Mouse (Mus musculus) embryonic facial prominence, embryonic 15.5 days (tissue): ENCODE measurements at regions not wholly inside any gene's neighbourhood (a gene's known extent, or its start where the extent isn't known, plus 50 kb on each side); places are given as distances from the start of the nearest gene placed in this dataset.

Experiments used
- ATAC-seq: fragments of 200-750 bp; cut with Nextera tagmentation; 2 replicates; pipeline ENCODE4 v1.8.0; 2017; ENCODE audit warnings: low read depth, moderate TSS enrichment; ENCODE audit not compliant: insufficient number of reproducible peaks, low FRiP score, low TSS enrichment
- H3K27ac ChIP-seq: fragments of 300-500 bp; sonication (generic); replicated peaks from 2 replicates; pipeline ENCODE4 v1.5.1; 2015; ENCODE audit warnings: mild to moderate bottlenecking, inconsistent platforms
- H3K27me3 ChIP-seq: fragments of 300-500 bp; sonication (generic); 2 replicates; pipeline ENCODE4 v1.6.1; 2015; ENCODE audit warnings: inconsistent platforms
- H3K36me3 ChIP-seq: fragments of 300-500 bp; sonication (generic); 2 replicates; pipeline ENCODE4 v1.6.1; 2015; ENCODE audit warnings: mild to moderate bottlenecking, inconsistent platforms
- H3K4me1 ChIP-seq: fragments of 300-500 bp; sonication (generic); 2 replicates; pipeline ENCODE4 v1.6.1; 2015; ENCODE audit warnings: inconsistent platforms
- H3K4me2 ChIP-seq: fragments of 300-500 bp; sonication (generic); replicated peaks from 2 replicates; pipeline ENCODE4 v1.6.1; 2015; ENCODE audit warnings: mild to moderate bottlenecking, inconsistent platforms
- H3K4me3 ChIP-seq: fragments of 300-500 bp; sonication (generic); replicated peaks from 2 replicates; pipeline ENCODE4 v1.5.1; 2015; ENCODE audit warnings: mild to moderate bottlenecking, inconsistent platforms
- H3K9ac ChIP-seq: fragments of 300-500 bp; sonication (generic); 2 replicates; pipeline ENCODE4 v1.6.1; 2015; ENCODE audit warnings: inconsistent platforms
- H3K9me3 ChIP-seq: fragments of 300-500 bp; sonication (generic); replicated peaks from 2 replicates; pipeline ENCODE4 v1.6.1; 2016; ENCODE audit warnings: inconsistent platforms
- WGBS: fragments of 180-500 bp; shearing (Covaris S2); methylation state at CpG from one replicate; pipeline ENCODE4 v1.1.7; 2015; 5-methylcytosine and 5-hydroxymethylcytosine counted together

DNA sequence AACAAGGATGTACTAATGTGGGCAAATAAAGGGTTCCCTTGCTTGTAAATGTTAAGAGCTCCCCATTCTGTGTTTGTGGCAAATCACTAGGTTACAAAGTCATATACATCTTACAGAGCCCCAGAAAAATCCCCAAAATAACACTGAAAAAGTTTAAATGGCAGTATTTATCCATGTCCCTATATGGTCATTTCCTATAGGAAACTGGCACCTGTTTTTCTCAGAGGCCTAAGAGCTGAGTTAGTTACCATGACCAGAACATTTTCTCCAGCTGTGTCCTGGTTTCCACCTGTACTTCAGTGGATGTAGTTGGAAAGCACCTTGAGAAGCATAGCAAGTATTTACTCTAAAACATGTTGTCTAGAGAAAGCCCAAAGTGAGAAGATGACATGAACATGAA, 434.5 kb upstream of the Mef2c start:
- Histone ChIP-seq H3K9ac (no peak overlapping the region), H3K9me3 (no peaks in the 10 kb centered on the region), H3K36me3 (no peaks in the 10 kb centered on the region), H3K4me3 (no peak overlapping the region), H3K27ac (no peak overlapping the region), H3K4me1 (no peaks in the 10 kb centered on the region), H3K27me3 (no peaks in the 10 kb centered on the region), H3K4me2 (no peak overlapping the region)
- ATAC-seq = no peak

DNA sequence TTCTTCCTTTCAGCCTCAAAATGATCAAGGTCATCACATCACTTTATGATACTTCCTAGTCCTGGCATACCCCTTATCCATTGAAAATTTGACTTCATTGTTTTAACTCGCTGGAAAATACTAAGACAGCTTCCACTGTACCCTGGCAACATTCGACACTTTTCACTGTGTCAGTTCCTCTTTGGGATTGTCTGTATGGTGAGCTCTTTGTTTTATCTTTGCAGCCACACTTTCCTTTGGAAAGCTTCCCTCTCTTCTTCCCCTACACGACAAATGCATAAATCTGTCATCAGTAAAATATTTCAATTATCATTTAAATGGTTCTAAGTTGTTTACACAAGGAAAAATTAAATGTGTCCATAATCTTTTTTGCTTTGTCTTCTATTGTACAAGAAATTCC, 431.8 kb upstream of the Mef2c start:
- Histone ChIP-seq H3K27me3 (no peaks in the 10 kb centered on the region), H3K4me1 (no peaks in the 10 kb centered on the region), H3K27ac (no peak overlapping the region), H3K9ac (no peak overlapping the region), H3K36me3 (no peaks in the 10 kb centered on the region), H3K9me3 (no peaks in the 10 kb centered on the region), H3K4me3 (no peak overlapping the region), H3K4me2 (no peak overlapping the region)
- 69% methylated on average over 3 of the region's 3 CpGs for WGBS
- no peak for ATAC-seq

DNA sequence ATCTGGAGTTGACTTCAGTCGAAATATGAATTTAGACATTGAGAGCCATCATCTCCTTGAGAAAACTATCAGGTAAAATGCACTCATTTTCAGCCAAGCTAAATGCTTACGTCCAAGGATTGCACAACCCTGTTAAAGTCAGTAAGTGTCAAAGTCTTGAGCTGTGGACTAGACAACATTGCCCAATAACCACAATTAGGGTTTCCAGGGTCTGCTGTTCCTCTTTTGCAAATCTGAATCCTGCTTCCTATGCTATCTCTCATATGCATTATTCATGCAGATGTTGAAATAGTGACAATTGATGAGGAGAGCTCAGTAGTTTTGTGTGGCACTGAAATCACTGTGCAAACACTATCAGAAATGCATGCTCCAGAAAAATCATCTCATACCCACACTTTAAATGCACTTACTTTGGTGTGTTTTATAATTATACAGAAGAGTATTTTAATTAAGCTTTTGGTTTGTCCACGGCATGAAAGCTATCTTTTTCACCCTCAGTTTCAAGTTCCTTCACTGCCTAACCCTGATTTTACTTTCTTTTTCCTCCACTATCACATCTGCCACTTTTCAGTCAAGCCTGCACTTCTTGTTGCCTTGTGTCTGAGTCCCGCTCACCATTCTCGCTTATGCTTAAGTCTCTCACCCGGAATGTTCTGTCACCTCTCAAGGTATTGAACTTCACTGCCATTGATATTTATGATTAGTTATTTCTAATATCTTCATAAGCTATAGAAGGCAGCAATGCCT, 429.4 kb upstream of the Mef2c start:
- Histone ChIP-seq H3K9ac (no peak overlapping the region), H3K4me2 (no peak overlapping the region), H3K4me3 (no peak overlapping the region), H3K36me3 (no peaks in the 10 kb centered on the region), H3K27me3 (no peaks in the 10 kb centered on the region), H3K9me3 (no peaks in the 10 kb centered on the region), H3K27ac (no peak overlapping the region), H3K4me1 (no peaks in the 10 kb centered on the region)
- WGBS = 86% methylated on average over 6 of the region's 6 CpGs
- ATAC-seq = no peak

DNA sequence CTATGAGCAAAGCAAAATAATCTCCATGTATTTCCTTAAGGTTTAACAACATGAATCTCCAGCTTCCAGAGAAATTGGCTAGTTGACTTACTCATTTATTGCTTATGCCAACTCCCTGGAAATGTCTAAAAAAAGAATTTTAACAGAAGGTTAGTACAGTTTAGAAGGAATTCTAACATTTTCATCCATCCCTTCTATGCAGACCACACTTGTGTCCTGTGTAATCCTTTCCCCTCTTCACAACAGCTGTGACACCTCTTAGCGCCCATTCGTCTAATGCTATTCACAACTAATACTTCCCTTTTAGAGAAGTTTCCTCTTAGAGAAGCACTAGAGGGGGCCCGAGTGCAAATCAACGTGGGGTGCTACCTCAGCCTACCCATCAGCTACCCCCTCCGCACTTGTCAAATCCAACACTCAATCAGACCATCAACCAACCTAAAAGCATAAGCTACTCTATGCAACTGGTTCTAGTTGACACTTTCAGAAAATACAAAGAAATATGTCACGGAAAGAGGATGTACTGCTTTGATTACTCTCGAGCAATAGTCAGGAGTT, 428.4 kb upstream of the Mef2c start:
- no peak for ATAC-seq
- H3K9ac ChIP-seq = no peak overlapping the region
- no peak overlapping the region for H3K4me2 ChIP-seq
- H3K36me3 ChIP-seq = no peaks in the 10 kb centered on the region
- 58% methylated on average over 7 of the region's 7 CpGs for WGBS
- no peaks in the 10 kb centered on the region for H3K4me1 ChIP-seq
- H3K9me3 ChIP-seq = no peaks in the 10 kb centered on the region
- no peak overlapping the region for H3K27ac ChIP-seq
- no peak overlapping the region for H3K4me3 ChIP-seq
- H3K27me3 ChIP-seq = no peaks in the 10 kb centered on the region

- H3K9me3 ChIP-seq = no peaks in the 10 kb centered on the region
- H3K4me2 ChIP-seq = no peak overlapping the region
- no peak overlapping the region for H3K9ac ChIP-seq
- 78% methylated on average over 2 of the region's 2 CpGs for WGBS
- H3K4me3 ChIP-seq = no peak overlapping the region
- H3K27ac ChIP-seq = no peak overlapping the region
- no peak for ATAC-seq
- H3K4me1 ChIP-seq = no peaks in the 10 kb centered on the region
- H3K27me3 ChIP-seq = no peaks in the 10 kb centered on the region
- H3K36me3 ChIP-seq = no peaks in the 10 kb centered on the region
These were observed 427.2 kb upstream of the Mef2c start for GRCm38 (mm10) chr13:83076611-83077010.

DNA sequence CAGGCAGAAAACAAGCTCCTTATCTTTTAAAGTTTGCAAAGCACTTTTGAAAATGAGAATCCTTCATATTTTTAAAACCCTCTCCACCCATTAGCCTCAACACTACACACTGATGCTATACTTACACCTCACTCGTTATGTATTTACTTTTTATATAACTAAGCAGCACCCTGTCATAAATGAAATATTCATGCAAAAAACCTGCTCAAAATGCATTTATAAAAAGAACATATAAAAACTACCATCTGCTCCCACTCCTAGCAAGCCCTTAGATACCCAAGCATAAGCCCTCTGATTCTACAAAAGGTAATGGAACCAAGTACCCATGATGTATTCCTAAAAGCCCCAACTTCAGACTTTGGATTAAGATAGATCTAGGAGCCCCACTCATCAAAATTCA, 426.7 kb upstream of the Mef2c start:
- Histone ChIP-seq H3K4me3 (no peak overlapping the region), H3K4me1 (no peaks in the 10 kb centered on the region), H3K4me2 (no peak overlapping the region), H3K9ac (no peak overlapping the region), H3K36me3 (no peaks in the 10 kb centered on the region), H3K9me3 (no peaks in the 10 kb centered on the region), H3K27me3 (no peaks in the 10 kb centered on the region), H3K27ac (no peak overlapping the region)
- ATAC-seq = no peak
- 83% methylated on average over 1 of the region's 1 CpGs for WGBS

DNA sequence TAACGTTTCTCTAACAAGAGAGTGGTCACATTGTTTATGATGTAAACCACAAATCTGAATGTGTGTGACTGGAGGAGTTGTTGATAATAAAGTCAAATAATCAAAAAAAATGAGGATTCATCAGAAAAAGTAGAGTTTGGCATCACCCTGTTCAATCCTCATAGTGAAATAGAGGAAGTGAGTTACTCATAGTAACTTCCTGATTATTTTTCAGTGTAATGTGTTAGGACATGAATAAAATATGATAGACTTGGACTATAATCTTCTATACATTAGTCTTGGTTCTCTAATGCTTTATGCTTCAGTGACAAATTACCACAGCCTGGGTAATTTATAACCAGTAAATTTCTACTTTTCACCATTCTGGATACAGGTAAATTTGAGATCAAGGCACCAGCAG, 424.5 kb upstream of the Mef2c start:
- no peak for ATAC-seq
- 49% methylated on average over 1 of the region's 1 CpGs for WGBS
- no peaks in the 10 kb centered on the region for H3K4me1 ChIP-seq
- H3K36me3 ChIP-seq = no peaks in the 10 kb centered on the region
- H3K9me3 ChIP-seq = no peaks in the 10 kb centered on the region
- H3K27ac ChIP-seq = no peak overlapping the region
- no peak overlapping the region for H3K4me3 ChIP-seq
- H3K27me3 ChIP-seq = no peaks in the 10 kb centered on the region
- H3K4me2 ChIP-seq = no peak overlapping the region
- H3K9ac ChIP-seq = no peak overlapping the region

- Histone ChIP-seq H3K36me3 (no peaks in the 10 kb centered on the region), H3K27ac (no peak overlapping the region), H3K4me3 (no peak overlapping the region), H3K9ac (no peak overlapping the region), H3K4me2 (no peak overlapping the region), H3K27me3 (no peaks in the 10 kb centered on the region), H3K4me1 (no peaks in the 10 kb centered on the region), H3K9me3 (no peaks in the 10 kb centered on the region)
- WGBS = 84% methylated on average over 3 of the region's 3 CpGs
- ATAC-seq = no peak
These were observed 418.9 kb upstream of the Mef2c start for GRCm38 (mm10) chr13:83084948-83085347.

- H3K9me3 ChIP-seq = no peaks in the 10 kb centered on the region
- H3K4me2 ChIP-seq = no peak overlapping the region
- ATAC-seq = no peak
- no peaks in the 10 kb centered on the region for H3K36me3 ChIP-seq
- 41% methylated on average over 1 of the region's 1 CpGs for WGBS
- H3K9ac ChIP-seq = no peak overlapping the region
- no peak overlapping the region for H3K4me3 ChIP-seq
- H3K27ac ChIP-seq = no peak overlapping the region
- H3K27me3 ChIP-seq = no peaks in the 10 kb centered on the region
- no peaks in the 10 kb centered on the region for H3K4me1 ChIP-seq
These were observed 403.9 kb upstream of the Mef2c start for GRCm38 (mm10) chr13:83099908-83100307.

GRCm38 (mm10) chr13:83110610-83111009, 393.2 kb upstream of the Mef2c start:
- Histone ChIP-seq H3K27ac (no peak overlapping the region; the same call in 1 of the 2 replicates), H3K36me3 (no peaks in the 10 kb centered on the region), H3K9me3 (no peaks in the 10 kb centered on the region), H3K4me3 (no peak overlapping the region), H3K4me2 (no peak overlapping the region), H3K4me1 (no peaks in the 10 kb centered on the region), H3K9ac (no peak overlapping the region), H3K27me3 (no peaks in the 10 kb centered on the region)
- 43% methylated on average over 3 of the region's 3 CpGs for WGBS
- ATAC-seq = no peak

- Histone ChIP-seq H3K27ac (peak overlapping the region; percentile 31), H3K36me3 (no peaks in the 10 kb centered on the region), H3K4me2 (no peak overlapping the region), H3K27me3 (no peaks in the 10 kb centered on the region), H3K9me3 (no peaks in the 10 kb centered on the region), H3K4me1 (no peaks in the 10 kb centered on the region), H3K9ac (no peak overlapping the region), H3K4me3 (no peak overlapping the region)
- 16% methylated on average over 2 of the region's 2 CpGs for WGBS
- 0 out of 2 replicates have a peak, but pooled peaks have one; percentile 47 for ATAC-seq
These were observed 392.3 kb upstream of the Mef2c start for GRCm38 (mm10) chr13:83111503-83111902.

GRCm38 (mm10) chr13:83112323-83112722, 391.5 kb upstream of the Mef2c start:
- no peak overlapping the region for H3K27ac ChIP-seq
- no peak overlapping the region for H3K4me2 ChIP-seq
- 40% methylated on average over 1 of the region's 1 CpGs for WGBS
- H3K4me1 ChIP-seq = no peaks in the 10 kb centered on the region
- no peaks in the 10 kb centered on the region for H3K9me3 ChIP-seq
- no peak for ATAC-seq
- no peak overlapping the region for H3K4me3 ChIP-seq
- H3K9ac ChIP-seq = no peak overlapping the region
- no peaks in the 10 kb centered on the region for H3K27me3 ChIP-seq
- no peaks in the 10 kb centered on the region for H3K36me3 ChIP-seq
